Mouse (Mus musculus) ES-Bruce4 (cell line): ENCODE measurements at regions not wholly inside any gene's neighbourhood (a gene's known extent, or its start where the extent isn't known, plus 50 kb on each side); places are given as distances from the start of the nearest gene placed in this dataset.

Experiments
- H3K27ac ChIP-seq: 2 replicates; pipeline ENCODE4 v1.5.1; 2012; ENCODE audit warnings: low read length, inconsistent platforms; ENCODE audit not compliant: insufficient read depth
- H3K27me3 ChIP-seq: 2 replicates; pipeline ENCODE4 v1.6.1; 2012; ENCODE audit warnings: mild to moderate bottlenecking, low read length, inconsistent platforms; ENCODE audit not compliant: control insufficient read depth, poor library complexity, insufficient read depth, severe bottlenecking
- H3K36me3 ChIP-seq: 2 replicates; pipeline ENCODE4 v1.6.1; 2012; ENCODE audit warnings: inconsistent platforms, mild to moderate bottlenecking, low read length, moderate library complexity; ENCODE audit not compliant: control insufficient read depth, poor library complexity, insufficient read depth, severe bottlenecking
- H3K4me1 ChIP-seq: one replicate; pipeline ENCODE4 v1.8.1; 2011; ENCODE audit warnings: low read length; ENCODE audit not compliant: control insufficient read depth, insufficient read depth
- H3K4me3 ChIP-seq: 2 replicates; pipeline ENCODE4 v1.5.1; 2011; ENCODE audit warnings: low read depth, mild to moderate bottlenecking, low read length
- H3K9ac ChIP-seq: 2 replicates; pipeline ENCODE4 v1.6.1; 2012; ENCODE audit warnings: low read depth, mild to moderate bottlenecking, inconsistent platforms; ENCODE audit not compliant: poor library complexity, severe bottlenecking
- H3K9me3 ChIP-seq: replicated peaks from 2 replicates; pipeline ENCODE4 v1.6.1; 2012; ENCODE audit warnings: mild to moderate bottlenecking, low read length, inconsistent platforms; ENCODE audit not compliant: control insufficient read depth, poor library complexity, insufficient read depth, severe bottlenecking
- CTCF ChIP-seq: IDR thresholded peaks from one replicate; pipeline ENCODE4 v1.8.1; 2011; ENCODE audit warnings: low read depth, low read length
- EP300 ChIP-seq: IDR thresholded peaks from 2 replicates; pipeline ENCODE4 v1.6.1; 2011; ENCODE audit warnings: low read depth, low read length; ENCODE audit not compliant: insufficient read depth
- POLR2A ChIP-seq: IDR thresholded peaks from one replicate; pipeline ENCODE4 v1.8.1; 2011; ENCODE audit warnings: low read length; ENCODE audit not compliant: insufficient read depth

GRCm38 (mm10) chr4:89440326-89440725 lies 129.5 kb upstream of the Cdkn2b start:
- H3K27me3 ChIP-seq, result no peaks in the 10 kb centered on the region
- TF ChIP-seq CTCF, result no peak
- no peak for TF ChIP-seq POLR2A
- TF ChIP-seq EP300, result no peak
- H3K4me1 ChIP-seq, result no peaks in the 10 kb centered on the region
- H3K27ac ChIP-seq, result no peak overlapping the region
- H3K9ac ChIP-seq, result no peak overlapping the region
- H3K4me3 ChIP-seq, result no peak overlapping the region
- no peaks in the 10 kb centered on the region for H3K36me3 ChIP-seq
- H3K9me3 ChIP-seq, result peaks cover 12% of the 10 kb centered on the region; the same call in 1 of the 2 replicates

GRCm38 (mm10) chr4:89438665-89439064 lies 127.8 kb upstream of the Cdkn2b start:
- Histone ChIP-seq H3K27ac (no peak overlapping the region), H3K27me3 (no peaks in the 10 kb centered on the region), H3K4me3 (no peak overlapping the region), H3K9ac (no peak overlapping the region), H3K36me3 (no peaks in the 10 kb centered on the region), H3K4me1 (no peaks in the 10 kb centered on the region), H3K9me3 (peaks cover 12% of the 10 kb centered on the region; the same call in 1 of the 2 replicates)
- TF ChIP-seq POLR2A (no peak), EP300 (no peak)

- no peaks in the 10 kb centered on the region for H3K4me1 ChIP-seq
- TF ChIP-seq CTCF (no peak), EP300 (no peak), POLR2A (no peak)
- no peaks in the 10 kb centered on the region for H3K27me3 ChIP-seq
- no peak overlapping the region for H3K4me3 ChIP-seq
- no peak overlapping the region for H3K27ac ChIP-seq
- no peaks in the 10 kb centered on the region for H3K9me3 ChIP-seq
- no peaks in the 10 kb centered on the region for H3K36me3 ChIP-seq
- no peak overlapping the region for H3K9ac ChIP-seq
Measured at GRCm38 (mm10) chr4:89436764-89437163, 125.9 kb upstream of the Cdkn2b start.

- Histone ChIP-seq H3K27ac (no peak overlapping the region), H3K36me3 (no peaks in the 10 kb centered on the region), H3K9me3 (no peaks in the 10 kb centered on the region), H3K9ac (no peak overlapping the region), H3K27me3 (no peaks in the 10 kb centered on the region), H3K4me1 (no peaks in the 10 kb centered on the region), H3K4me3 (no peak overlapping the region)
- no peak for TF ChIP-seq CTCF
Measured at GRCm38 (mm10) chr4:89434152-89434551, 123.3 kb upstream of the Cdkn2b start.

GRCm38 (mm10) chr4:89433528-89433927 lies 122.7 kb upstream of the Cdkn2b start:
- no peaks in the 10 kb centered on the region for H3K4me1 ChIP-seq
- no peaks in the 10 kb centered on the region for H3K9me3 ChIP-seq
- H3K36me3 ChIP-seq, result no peaks in the 10 kb centered on the region
- no peak overlapping the region for H3K27ac ChIP-seq
- H3K9ac ChIP-seq, result no peak overlapping the region
- no peaks in the 10 kb centered on the region for H3K27me3 ChIP-seq
- TF ChIP-seq POLR2A (no peak), CTCF (no peak), EP300 (no peak)
- no peak overlapping the region for H3K4me3 ChIP-seq

- no peaks in the 10 kb centered on the region for H3K4me1 ChIP-seq
- TF ChIP-seq CTCF, result no peak
Measured at GRCm38 (mm10) chr4:89431520-89431919, 120.7 kb upstream of the Cdkn2b start.

GRCm38 (mm10) chr4:89428465-89428864 lies 117.6 kb upstream of the Cdkn2b start:
- no peaks in the 10 kb centered on the region for H3K4me1 ChIP-seq
- no peak overlapping the region for H3K27ac ChIP-seq
- TF ChIP-seq EP300, result no peak
- no peaks in the 10 kb centered on the region for H3K9me3 ChIP-seq
- no peaks in the 10 kb centered on the region for H3K36me3 ChIP-seq
- no peak overlapping the region for H3K4me3 ChIP-seq
- H3K27me3 ChIP-seq, result no peaks in the 10 kb centered on the region
- H3K9ac ChIP-seq, result no peak overlapping the region

More at GRCm38 (mm10) chr4:89431520-89431919, 120.7 kb upstream of the Cdkn2b start:
- H3K36me3 ChIP-seq, result no peaks in the 10 kb centered on the region
- H3K9ac ChIP-seq, result no peak overlapping the region
- H3K4me3 ChIP-seq, result no peak overlapping the region
- H3K27ac ChIP-seq, result no peak overlapping the region
- no peaks in the 10 kb centered on the region for H3K9me3 ChIP-seq
- H3K27me3 ChIP-seq, result no peaks in the 10 kb centered on the region
